Mouse (Mus musculus): Measurements from ENCODE around the gene Stk32c. TPM values are rescaled to one million over a fixed set of nuclear protein-coding genes. Genes with fewer than 3 reads are reported as not detected.

Stk32c gene
- polyA plus RNA-seq, 1 experiment from 2014 or later = not detected

GRCm38 (mm10) chr7:139221072-139221471 is 8.0 kb upstream of the Stk32c start:
- no peaks in the 10 kb centered on the region for H3K36me3 ChIP-seq (ENCODE audit: control insufficient read depth, insufficient read depth)
- 47% methylated on average over 5 of the region's 5 CpGs for WGBS (ENCODE audit: insufficient replicate concordance)
- H3K27me3 ChIP-seq (ENCODE audit: control insufficient read depth, insufficient read depth, low read depth, low read length) = no peaks in the 10 kb centered on the region
- H3K27ac ChIP-seq (ENCODE audit: low read length) = no peak overlapping the region
- no peak overlapping the region for H3K4me3 ChIP-seq (ENCODE audit: low read depth, low read length)
- no peak for ATAC-seq (ENCODE audit: low read depth)
- no peak overlapping the region for H3K9ac ChIP-seq (ENCODE audit: low read depth, low read length)
- no peaks in the 10 kb centered on the region for H3K4me1 ChIP-seq (ENCODE audit: control insufficient read depth, low read depth, low read length)
- no peaks in the 10 kb centered on the region for H3K9me3 ChIP-seq (replicated peaks; ENCODE audit: control insufficient read depth, low read length)
- H3K4me2 ChIP-seq (ENCODE audit: low read depth, low read length) = no peak overlapping the region

DNA sequence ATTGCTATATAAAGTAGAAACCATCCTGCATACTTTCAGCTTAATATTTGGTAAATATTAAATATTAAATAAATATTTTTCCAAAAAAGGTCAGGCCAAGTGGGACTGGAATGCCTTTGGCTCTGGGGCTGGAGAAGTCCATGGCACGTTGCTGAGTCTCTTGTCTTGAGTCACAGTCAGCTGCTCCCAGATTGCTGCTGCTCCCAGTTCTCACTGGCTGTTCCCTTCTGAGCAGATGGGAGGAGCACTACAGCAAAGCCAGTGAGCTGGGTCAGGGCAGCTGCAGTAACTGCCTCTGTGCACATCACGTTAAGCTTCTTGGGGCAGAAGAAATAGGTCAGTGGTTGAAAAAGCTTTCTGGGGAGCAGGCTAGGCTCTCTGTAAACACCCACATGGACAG is 7.2 kb upstream of the Stk32c start:
- no peaks in the 10 kb centered on the region for H3K4me1 ChIP-seq (ENCODE audit: control insufficient read depth, low read depth, low read length)
- no peak overlapping the region for H3K27ac ChIP-seq (ENCODE audit: low read length)
- H3K27me3 ChIP-seq (ENCODE audit: control insufficient read depth, insufficient read depth, low read depth, low read length) = no peaks in the 10 kb centered on the region
- H3K36me3 ChIP-seq (ENCODE audit: control insufficient read depth, insufficient read depth) = no peaks in the 10 kb centered on the region
- ATAC-seq (ENCODE audit: low read depth) = no peak
- H3K9me3 ChIP-seq (replicated peaks; ENCODE audit: control insufficient read depth, low read length) = no peaks in the 10 kb centered on the region
- no peak overlapping the region for H3K9ac ChIP-seq (ENCODE audit: low read depth, low read length)
- no peak overlapping the region for H3K4me2 ChIP-seq (ENCODE audit: low read depth, low read length)
- H3K4me3 ChIP-seq (ENCODE audit: low read depth, low read length) = no peak overlapping the region
- WGBS (ENCODE audit: insufficient replicate concordance) = 37% methylated on average over 2 of the region's 2 CpGs

DNA sequence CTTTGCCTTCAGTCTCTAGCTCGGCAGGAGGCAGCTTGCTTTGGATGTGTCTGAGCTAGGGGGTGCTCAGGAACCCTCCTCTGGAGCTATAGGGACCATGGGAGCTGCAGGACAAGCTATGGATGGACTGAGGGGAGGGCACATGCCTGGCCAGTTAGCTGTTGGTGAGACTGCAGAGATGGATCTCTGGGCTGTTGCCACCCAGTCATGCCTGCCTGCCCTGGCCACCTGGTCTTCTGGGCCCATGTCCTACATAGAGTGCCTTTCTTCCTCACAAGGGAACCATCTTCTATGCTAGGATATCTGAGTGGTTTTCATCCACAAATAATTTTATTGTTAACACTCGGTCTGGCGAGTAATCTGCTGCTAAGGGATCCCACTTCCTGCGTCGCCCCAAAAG is 6.4 kb upstream of the Stk32c start:
- Histone ChIP-seq H3K9me3 (replicated peaks; ENCODE audit: control insufficient read depth, low read length) (no peaks in the 10 kb centered on the region), H3K27ac (ENCODE audit: low read length) (no peak overlapping the region), H3K27me3 (ENCODE audit: control insufficient read depth, insufficient read depth, low read depth, low read length) (no peaks in the 10 kb centered on the region), H3K4me3 (ENCODE audit: low read depth, low read length) (no peak overlapping the region), H3K4me2 (ENCODE audit: low read depth, low read length) (no peak overlapping the region), H3K4me1 (ENCODE audit: control insufficient read depth, low read depth, low read length) (no peaks in the 10 kb centered on the region), H3K9ac (ENCODE audit: low read depth, low read length) (no peak overlapping the region), H3K36me3 (ENCODE audit: control insufficient read depth, insufficient read depth) (no peaks in the 10 kb centered on the region)
- ATAC-seq (ENCODE audit: low read depth) = no peak
- 68% methylated on average over 5 of the region's 5 CpGs for WGBS (ENCODE audit: insufficient replicate concordance)

GRCm38 (mm10) chr7:139218641-139219415 is 5.7 kb upstream of the Stk32c start:
- Histone ChIP-seq H3K9me3 (replicated peaks; ENCODE audit: control insufficient read depth, low read length) (no peaks in the 10 kb centered on the region), H3K4me2 (ENCODE audit: low read depth, low read length) (no peak overlapping the region), H3K27me3 (ENCODE audit: control insufficient read depth, insufficient read depth, low read depth, low read length) (no peaks in the 10 kb centered on the region), H3K27ac (ENCODE audit: low read length) (no peak overlapping the region), H3K4me1 (ENCODE audit: control insufficient read depth, low read depth, low read length) (no peaks in the 10 kb centered on the region), H3K9ac (ENCODE audit: low read depth, low read length) (no peak overlapping the region), H3K4me3 (ENCODE audit: low read depth, low read length) (no peak overlapping the region), H3K36me3 (ENCODE audit: control insufficient read depth, insufficient read depth) (no peaks in the 10 kb centered on the region)
- ATAC-seq (ENCODE audit: low read depth) = 0 out of 2 replicates have a peak, but pooled peaks have one; percentile 30
- WGBS (ENCODE audit: insufficient replicate concordance) = 44% methylated on average over 6 of the region's 6 CpGs

GRCm38 (mm10) chr7:139217046-139217445 is 3.9 kb upstream of the Stk32c start:
- Histone ChIP-seq H3K27ac (ENCODE audit: low read length) (no peak overlapping the region), H3K9ac (ENCODE audit: low read depth, low read length) (no peak overlapping the region), H3K4me2 (ENCODE audit: low read depth, low read length) (no peak overlapping the region), H3K27me3 (ENCODE audit: control insufficient read depth, insufficient read depth, low read depth, low read length) (no peaks in the 10 kb centered on the region), H3K9me3 (replicated peaks; ENCODE audit: control insufficient read depth, low read length) (no peaks in the 10 kb centered on the region), H3K4me3 (ENCODE audit: low read depth, low read length) (no peak overlapping the region), H3K4me1 (ENCODE audit: control insufficient read depth, low read depth, low read length) (peaks cover 9% of the 10 kb centered on the region), H3K36me3 (ENCODE audit: control insufficient read depth, insufficient read depth) (no peaks in the 10 kb centered on the region)
- 65% methylated on average over 7 of the region's 7 CpGs for WGBS (ENCODE audit: insufficient replicate concordance)
- no peak for ATAC-seq (ENCODE audit: low read depth)

DNA sequence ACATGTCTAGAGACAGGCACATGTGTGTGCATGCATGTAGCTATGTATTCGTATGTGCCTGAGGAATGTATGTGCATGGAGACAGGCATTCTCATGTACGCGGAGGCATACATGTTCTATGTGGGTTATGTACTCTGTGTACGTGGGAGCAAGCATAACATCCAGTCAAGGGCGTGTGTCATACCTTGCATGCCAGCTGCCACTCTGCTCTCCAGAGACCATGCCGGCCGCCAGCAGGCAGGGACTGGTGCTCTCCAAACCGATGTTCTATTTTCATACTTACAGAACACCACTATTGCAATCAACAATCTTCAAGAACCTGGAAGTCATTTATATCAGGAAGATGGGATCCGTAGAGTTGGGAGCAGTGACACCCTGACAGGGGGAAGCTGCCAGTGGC is 3.4 kb upstream of the Stk32c start:
- H3K4me3 ChIP-seq (ENCODE audit: low read depth, low read length) = no peak overlapping the region
- H3K4me1 ChIP-seq (ENCODE audit: control insufficient read depth, low read depth, low read length) = peaks cover 9% of the 10 kb centered on the region
- no peaks in the 10 kb centered on the region for H3K36me3 ChIP-seq (ENCODE audit: control insufficient read depth, insufficient read depth)
- no peaks in the 10 kb centered on the region for H3K9me3 ChIP-seq (replicated peaks; ENCODE audit: control insufficient read depth, low read length)
- H3K27me3 ChIP-seq (ENCODE audit: control insufficient read depth, insufficient read depth, low read depth, low read length) = no peaks in the 10 kb centered on the region
- no peak overlapping the region for H3K9ac ChIP-seq (ENCODE audit: low read depth, low read length)
- WGBS (ENCODE audit: insufficient replicate concordance) = 72% methylated on average over 9 of the region's 9 CpGs
- no peak for ATAC-seq (ENCODE audit: low read depth)
- H3K4me2 ChIP-seq (ENCODE audit: low read depth, low read length) = no peak overlapping the region
- H3K27ac ChIP-seq (ENCODE audit: low read length) = no peak overlapping the region

DNA sequence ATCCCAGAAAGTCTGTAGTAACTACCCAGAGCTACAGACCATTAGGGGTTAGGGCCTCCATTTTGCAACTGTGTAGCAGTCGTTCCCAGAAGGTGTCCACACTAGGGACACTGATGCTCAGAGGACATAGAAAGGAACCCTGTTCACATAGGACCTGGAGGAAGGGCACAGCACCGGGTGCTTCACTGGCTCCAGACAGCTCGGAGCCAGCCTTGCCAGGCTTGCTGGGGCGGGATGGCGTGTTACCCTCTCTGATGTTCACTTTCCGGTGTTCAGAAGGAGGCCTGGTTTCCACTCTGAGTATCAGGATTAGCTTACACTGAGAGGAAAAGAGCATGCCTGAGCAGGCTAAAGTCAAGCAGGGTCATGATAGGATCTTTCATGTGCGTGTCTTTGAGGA is 2.8 kb upstream of the Stk32c start:
- H3K27me3 ChIP-seq (ENCODE audit: control insufficient read depth, insufficient read depth, low read depth, low read length) = no peaks in the 10 kb centered on the region
- H3K36me3 ChIP-seq (ENCODE audit: control insufficient read depth, insufficient read depth) = no peaks in the 10 kb centered on the region
- no peak overlapping the region for H3K9ac ChIP-seq (ENCODE audit: low read depth, low read length)
- no peak overlapping the region for H3K27ac ChIP-seq (ENCODE audit: low read length)
- no peak for ATAC-seq (ENCODE audit: low read depth)
- H3K4me2 ChIP-seq (ENCODE audit: low read depth, low read length) = no peak overlapping the region
- H3K9me3 ChIP-seq (replicated peaks; ENCODE audit: control insufficient read depth, low read length) = no peaks in the 10 kb centered on the region
- peaks cover 9% of the 10 kb centered on the region for H3K4me1 ChIP-seq (ENCODE audit: control insufficient read depth, low read depth, low read length)
- H3K4me3 ChIP-seq (ENCODE audit: low read depth, low read length) = no peak overlapping the region
- 70% methylated on average over 7 of the region's 7 CpGs for WGBS (ENCODE audit: insufficient replicate concordance)

DNA sequence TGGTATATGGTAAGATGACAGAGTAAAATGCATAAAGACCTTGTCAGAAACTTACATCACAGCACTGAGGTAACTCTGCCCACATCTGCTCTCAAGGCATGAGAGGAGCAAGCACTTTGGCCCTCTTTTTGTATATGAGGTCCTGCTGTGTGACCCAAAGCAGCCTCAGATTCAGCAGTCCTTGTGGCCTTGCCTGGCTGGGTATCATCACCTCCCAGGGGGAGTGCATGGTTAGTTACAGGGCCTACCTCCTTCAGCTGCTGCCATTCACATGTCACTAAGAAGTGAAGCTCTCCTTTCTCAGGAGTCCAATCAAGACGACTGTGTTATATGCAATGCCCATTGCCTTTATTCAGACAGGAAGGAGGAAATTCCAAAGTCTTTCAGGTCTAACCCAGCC is 2.4 kb upstream of the Stk32c start:
- Histone ChIP-seq H3K27ac (ENCODE audit: low read length) (no peak overlapping the region), H3K36me3 (ENCODE audit: control insufficient read depth, insufficient read depth) (no peaks in the 10 kb centered on the region), H3K4me3 (ENCODE audit: low read depth, low read length) (no peak overlapping the region), H3K9ac (ENCODE audit: low read depth, low read length) (no peak overlapping the region), H3K4me1 (ENCODE audit: control insufficient read depth, low read depth, low read length) (peaks cover 9% of the 10 kb centered on the region), H3K4me2 (ENCODE audit: low read depth, low read length) (no peak overlapping the region), H3K9me3 (replicated peaks; ENCODE audit: control insufficient read depth, low read length) (no peaks in the 10 kb centered on the region), H3K27me3 (ENCODE audit: control insufficient read depth, insufficient read depth, low read depth, low read length) (no peaks in the 10 kb centered on the region)
- no peak for ATAC-seq (ENCODE audit: low read depth)
- 45% methylated on average over 1 of the region's 1 CpGs for WGBS (ENCODE audit: insufficient replicate concordance)

DNA sequence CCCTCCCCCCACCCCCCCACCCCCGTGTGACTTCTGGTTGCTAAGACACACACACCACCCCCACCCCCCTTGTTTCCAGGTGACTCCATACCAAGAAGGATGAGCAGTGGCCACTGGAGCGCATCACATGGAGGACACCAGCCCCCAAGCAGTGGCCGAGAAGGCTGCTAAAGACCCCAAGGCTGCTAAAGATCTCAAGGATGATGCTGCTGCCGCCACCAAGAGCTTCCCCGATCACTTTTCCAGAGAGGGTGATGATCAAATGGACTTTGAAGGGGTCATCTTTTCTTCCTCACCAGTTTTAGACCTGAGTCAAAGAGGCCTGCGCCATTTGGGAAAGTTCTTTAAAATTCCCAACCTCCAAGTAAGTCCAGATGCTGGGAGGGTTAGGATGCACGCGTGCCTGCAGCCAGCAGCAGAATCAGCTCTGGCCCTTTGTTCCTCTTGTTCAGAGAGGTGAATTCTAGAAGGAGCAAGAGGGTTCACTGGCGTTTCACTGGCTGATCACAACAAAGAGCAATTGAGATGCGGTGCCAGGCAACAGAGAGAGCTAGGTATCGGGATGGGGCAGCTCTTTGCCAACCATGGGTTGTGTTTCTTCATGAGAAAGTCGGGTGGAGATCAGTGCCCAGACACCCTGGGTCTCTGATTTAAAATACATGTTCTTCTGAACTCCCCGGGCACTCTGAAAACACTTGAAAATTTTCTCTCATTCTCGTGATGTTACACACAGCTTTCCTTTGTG is 1.7 kb upstream of the Stk32c start:
- no peak for ATAC-seq (ENCODE audit: low read depth)
- H3K9me3 ChIP-seq (replicated peaks; ENCODE audit: control insufficient read depth, low read length) = no peaks in the 10 kb centered on the region
- no peak overlapping the region for H3K9ac ChIP-seq (ENCODE audit: low read depth, low read length)
- no peak overlapping the region for H3K4me3 ChIP-seq (ENCODE audit: low read depth, low read length)
- H3K4me2 ChIP-seq (ENCODE audit: low read depth, low read length) = no peak overlapping the region
- no peak overlapping the region for H3K27ac ChIP-seq (ENCODE audit: low read length)
- peaks cover 9% of the 10 kb centered on the region for H3K4me1 ChIP-seq (ENCODE audit: control insufficient read depth, low read depth, low read length)
- no peaks in the 10 kb centered on the region for H3K36me3 ChIP-seq (ENCODE audit: control insufficient read depth, insufficient read depth)
- 66% methylated on average over 14 of the region's 14 CpGs for WGBS (ENCODE audit: insufficient replicate concordance)
- no peaks in the 10 kb centered on the region for H3K27me3 ChIP-seq (ENCODE audit: control insufficient read depth, insufficient read depth, low read depth, low read length)
